Mouse (Mus musculus) kidney, postnatal 14 days (tissue): ENCODE measurements around the gene Jakmip3.
A peak's percentile ranks its signal among the peaks of the same experiment; 100 is the strongest.

Experiments used
- DNase-seq: peaks from one replicate; pipeline ENCODE4 v3.0.0; 2022; ENCODE audit warnings: mixed read lengths

Gene Jakmip3

DNA sequence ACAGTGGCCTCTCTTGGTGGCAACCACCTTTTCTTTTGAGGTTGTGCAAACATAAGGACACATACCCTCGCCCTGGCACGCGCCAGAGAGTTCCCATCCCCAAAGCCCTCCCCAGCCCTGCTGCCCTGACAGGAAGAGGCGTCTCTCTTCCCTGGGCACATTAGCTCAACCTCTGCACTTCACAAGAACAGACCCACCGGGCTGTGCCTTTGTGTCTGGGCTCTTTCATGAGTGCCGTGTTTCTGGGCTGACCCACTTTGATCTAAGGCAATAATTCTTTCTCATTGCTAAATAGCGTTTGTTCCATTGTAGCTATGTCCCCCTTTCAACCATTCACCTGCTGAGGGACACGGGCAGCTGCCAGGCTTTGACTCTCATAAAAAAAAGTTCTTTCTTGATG, 7.8 kb downstream of the Jakmip3 start:
- no peak for DNase-seq

GRCm38 (mm10) chr7:138955787-138956186, 15.3 kb downstream of the Jakmip3 start:
- no peak for DNase-seq

DNA sequence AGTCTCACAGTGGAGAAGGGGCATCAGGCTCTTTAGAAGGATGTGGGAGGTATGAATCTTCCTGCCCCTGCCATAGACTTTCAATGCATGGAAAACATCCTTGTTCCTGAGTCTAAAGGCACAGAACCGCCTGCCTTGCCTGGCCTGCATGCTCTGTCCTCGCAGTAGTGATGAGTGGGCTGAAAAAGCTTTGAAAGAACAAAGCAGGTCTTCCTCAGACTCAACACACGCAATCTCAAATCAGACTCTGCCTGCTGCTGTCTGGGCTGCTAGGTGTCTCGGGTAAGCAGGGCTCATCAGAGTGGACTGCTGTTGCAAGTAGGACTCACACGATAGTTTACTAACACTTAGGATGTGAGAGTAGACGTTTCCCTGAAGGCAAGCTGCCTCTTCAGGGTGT, 16.6 kb downstream of the Jakmip3 start:
- no peak for DNase-seq

- no peak for DNase-seq
These were observed 19.2 kb downstream of the Jakmip3 start for GRCm38 (mm10) chr7:138959747-138960146.

DNA sequence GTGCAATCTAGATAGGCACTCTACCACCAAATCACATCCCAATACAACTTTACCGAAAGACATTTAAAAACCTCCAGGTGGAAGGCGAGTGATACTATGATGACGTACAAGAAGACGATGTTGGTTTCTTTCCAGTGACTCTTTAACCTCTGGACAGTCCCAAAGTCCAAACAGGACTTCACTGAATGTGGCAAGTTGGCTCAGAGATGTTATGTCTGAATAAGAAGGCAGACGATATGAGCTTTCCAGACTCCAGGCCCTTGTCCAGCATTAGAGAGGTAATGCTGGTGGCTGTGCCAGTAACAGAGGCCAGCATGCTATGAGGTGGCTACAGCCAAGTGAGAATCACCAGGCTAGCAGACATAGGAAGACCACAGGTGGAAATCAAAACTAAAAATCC, 23.2 kb downstream of the Jakmip3 start:
- no peak for DNase-seq

DNA sequence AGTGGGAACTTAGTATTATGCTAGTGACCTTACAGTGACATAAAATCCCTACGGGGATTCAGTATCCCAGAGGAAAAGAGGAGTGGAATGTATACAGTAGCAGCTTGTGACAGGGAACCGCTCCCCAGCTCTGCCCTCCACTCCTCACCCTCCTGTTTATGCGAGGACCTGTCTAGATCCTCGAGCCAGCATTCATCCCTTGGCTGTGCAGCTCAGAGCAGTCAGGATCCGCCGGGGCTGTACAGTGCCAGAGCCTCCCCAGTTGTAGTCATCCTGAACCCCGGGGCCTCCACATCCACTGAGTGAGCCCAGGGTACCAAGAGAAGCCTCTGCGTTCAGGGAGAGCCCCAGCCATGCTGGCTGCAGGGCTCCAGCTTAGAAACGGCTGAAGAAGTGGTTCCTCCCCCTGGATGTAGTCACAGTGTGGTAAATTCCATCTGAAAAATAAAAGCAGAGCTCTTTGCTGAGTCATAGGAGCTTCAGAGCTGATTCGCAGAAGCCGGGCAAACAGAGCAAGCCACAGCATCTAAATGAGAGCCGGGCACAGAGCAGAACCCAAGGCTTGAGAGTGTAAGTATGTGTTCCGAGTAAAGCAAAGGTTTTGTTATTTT, 27.6 kb downstream of the Jakmip3 start:
- no peak for DNase-seq

DNA sequence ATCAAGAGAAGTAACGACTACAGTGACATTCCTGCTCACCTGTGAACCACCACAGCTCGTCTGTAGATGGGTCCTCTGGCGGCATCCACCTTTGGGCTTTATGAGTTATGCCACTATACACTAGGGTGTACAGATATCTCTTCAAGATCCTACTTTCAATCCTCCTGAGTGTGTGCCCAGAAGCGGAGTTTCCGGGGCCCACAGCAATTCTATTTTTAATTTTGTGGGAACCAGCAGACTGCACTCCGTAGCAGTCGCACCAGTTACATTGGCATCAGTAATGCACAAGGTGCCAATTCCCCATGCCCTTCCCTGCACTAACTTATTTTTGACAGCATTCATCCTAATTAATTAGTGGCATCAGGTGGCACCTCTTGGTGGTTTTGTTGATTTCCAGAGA, 37.0 kb downstream of the Jakmip3 start:
- no peak for DNase-seq

- no peak for DNase-seq
These were observed 44.0 kb downstream of the Jakmip3 start for GRCm38 (mm10) chr7:138984576-138984975.

DNA sequence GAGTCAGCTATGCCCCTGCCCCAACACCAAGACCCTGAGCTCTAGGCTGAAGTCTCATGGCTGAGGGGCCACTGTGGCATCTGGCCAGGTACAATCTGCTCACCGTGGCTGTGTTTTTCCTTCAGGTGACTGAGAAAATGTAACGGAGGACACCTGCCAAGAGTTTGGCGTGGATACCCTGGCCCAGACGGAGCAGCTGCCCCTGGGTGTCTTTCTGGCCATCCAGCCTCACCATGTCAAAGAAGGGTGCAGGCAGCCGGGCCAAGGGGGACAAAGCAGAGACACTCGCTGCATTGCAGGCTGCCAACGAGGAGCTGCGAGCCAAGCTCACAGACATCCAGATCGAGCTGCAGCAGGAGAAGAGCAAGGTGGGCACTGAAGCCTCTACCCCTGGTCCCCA, 48.6 kb downstream of the Jakmip3 start:
- DNase-seq = no peak

DNA sequence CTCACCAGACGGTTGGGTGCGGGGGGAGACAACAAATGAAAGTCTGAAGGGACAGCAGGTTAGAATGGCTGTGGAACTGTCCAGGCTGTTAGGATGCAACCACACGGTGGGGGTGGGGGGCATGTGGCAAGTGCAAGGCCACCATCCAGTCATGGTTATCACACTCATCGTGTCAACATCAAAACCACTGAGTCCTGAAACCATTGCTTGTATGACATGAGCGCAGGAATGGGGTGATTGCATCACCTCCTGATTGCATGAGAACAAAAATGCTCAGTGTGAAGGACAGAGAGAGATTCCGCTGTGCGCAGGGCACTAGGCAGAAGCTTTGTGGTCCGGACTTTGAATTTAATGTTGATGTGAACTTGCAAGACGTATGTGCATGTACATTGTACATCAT, 62.2 kb downstream of the Jakmip3 start:
- no peak for DNase-seq

DNA sequence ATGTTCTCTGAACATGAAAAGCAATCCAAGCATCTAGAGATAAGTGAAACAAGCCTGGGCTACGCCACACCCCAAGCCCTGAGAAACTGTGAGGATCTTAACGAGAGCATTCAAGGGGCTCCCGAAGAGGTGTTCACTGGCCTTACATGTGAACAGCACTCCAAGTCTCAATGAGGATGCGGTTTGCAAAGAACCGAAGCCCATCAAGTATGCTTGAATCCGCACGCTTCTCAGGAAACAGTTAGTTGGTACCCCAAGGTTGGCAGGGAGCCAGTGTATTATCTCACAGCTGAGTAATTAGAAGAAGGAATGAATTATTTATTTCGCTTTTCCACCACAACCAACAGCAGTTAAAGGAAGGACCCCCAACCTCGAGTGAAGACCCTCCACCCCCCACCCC, 62.7 kb downstream of the Jakmip3 start:
- no peak for DNase-seq

DNA sequence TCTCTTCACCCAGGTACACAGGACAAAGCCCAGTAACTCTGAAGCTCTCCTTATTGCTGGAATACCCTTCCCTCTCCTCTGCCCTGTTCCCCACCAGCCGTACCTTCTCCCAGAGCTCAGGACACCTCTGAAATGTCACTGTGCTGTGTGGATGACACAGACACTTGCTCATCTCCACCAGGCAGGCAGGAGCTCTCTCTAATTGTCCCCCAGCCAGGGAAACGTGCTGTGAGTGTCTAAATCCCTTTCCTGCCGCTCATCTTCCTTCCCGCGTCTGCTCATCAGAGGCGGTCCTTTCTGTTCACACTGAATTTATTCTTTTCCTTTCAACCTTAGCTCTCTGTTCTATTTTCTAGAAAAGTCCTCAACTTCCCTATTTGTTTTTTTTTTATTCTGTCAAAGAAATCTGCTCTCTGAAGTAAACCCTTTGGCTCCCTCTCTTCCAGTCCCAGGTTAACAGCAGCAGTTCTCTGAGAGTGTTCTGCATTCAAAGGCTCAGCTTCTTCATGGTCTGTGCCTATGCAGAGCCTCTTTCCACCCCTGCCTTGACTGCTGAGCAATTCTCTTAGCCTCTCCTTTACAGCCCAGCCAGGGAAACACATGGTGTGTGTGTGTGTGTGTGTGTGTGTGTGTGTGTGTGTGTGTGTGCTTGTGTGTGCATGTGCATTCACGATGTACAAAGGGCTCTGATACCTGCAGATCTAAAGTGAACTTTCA, 69.4 kb downstream of the Jakmip3 start:
- no peak for DNase-seq

GRCm38 (mm10) chr7:139011027-139011426, 70.5 kb downstream of the Jakmip3 start:
- DNase-seq = peak; percentile 59

GRCm38 (mm10) chr7:139011586-139011985, 71.1 kb downstream of the Jakmip3 start:
- no peak for DNase-seq

DNA sequence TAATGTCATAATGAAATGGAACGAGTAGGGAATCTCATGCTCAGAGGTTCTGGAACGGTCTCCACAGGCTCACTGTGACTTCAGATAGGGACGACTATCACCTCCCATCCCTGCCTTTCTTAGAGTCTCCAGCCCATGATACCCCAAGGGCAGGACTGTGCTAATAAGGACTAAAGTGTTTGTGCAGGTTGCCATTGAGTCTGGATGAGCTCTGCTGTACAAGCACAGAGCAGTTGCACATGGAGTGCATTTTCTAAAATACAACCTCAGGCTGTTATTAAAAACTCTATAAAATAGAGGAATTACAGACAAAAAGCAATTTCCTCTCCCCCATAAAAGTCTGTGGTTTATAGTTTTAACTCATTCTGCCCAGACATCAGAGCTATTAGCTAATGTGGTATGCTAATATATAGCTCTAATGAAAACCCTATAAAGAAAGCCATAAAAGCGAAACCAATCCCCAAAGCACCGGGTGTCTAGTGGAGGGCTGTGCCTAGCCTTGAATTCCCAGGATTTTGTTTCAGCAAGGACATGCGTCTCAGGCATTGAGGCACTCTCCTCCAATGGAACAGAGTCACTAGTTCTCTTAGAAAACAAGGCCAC, 72.3 kb downstream of the Jakmip3 start:
- no peak for DNase-seq

GRCm38 (mm10) chr7:139015143-139015542, 74.6 kb downstream of the Jakmip3 start:
- DNase-seq = no peak

DNA sequence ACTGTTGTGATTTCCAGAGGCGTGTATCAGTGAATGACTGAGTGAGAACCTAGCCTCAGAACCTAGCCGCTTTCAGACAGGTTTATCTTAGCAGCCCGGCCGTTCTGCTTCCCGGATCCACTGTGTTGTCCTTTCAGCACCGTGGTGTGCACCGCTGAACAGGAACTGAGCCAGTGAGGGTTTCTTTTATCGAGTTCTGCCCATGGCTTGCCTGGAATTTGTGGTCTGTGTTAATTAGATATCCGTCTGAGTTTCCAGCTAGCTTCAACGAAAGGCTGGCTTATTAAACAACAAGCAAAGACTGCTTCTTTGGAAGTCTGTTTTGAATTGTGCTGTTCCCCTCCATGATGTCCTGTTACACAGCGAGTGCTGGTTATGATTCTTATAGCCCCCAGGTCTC, 75.8 kb downstream of the Jakmip3 start:
- no peak for DNase-seq

DNA sequence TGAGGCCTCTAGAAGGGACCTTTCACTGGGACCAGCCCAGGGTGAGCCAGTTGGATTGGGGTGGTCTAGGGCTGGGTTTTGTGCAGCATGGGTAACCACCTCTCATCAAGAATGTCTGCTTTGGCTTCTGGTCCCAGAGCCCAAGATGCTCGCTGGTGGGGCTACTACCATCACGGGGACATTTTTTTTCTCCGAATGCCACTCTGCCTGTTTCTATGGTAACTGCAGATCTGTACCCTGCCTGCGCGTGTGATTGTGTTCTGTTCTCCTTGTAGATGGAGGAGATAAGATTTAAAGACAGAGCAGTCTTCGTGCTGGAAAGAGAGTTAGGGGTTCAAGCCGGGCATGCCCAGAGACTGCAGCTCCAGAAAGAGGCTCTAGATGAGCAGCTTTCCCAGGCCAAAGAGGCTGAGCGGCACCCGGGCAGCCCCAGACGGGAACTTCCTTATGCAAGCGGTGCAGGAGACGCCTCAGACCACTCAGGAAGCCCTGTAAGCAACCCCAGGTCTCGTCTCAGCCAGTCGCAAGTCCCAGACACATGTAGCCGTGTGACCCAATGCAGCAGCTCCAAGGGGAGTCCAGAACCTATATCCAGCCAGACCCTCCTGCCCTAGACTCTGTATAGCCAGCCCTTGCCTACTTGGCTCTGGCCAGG, 76.8 kb downstream of the Jakmip3 start:
- no peak for DNase-seq

- peak; percentile 37 for DNase-seq
These were observed 80.4 kb downstream of the Jakmip3 start for GRCm38 (mm10) chr7:139020884-139021283.

GRCm38 (mm10) chr7:139021326-139021725, 80.8 kb downstream of the Jakmip3 start:
- no peak for DNase-seq

DNA sequence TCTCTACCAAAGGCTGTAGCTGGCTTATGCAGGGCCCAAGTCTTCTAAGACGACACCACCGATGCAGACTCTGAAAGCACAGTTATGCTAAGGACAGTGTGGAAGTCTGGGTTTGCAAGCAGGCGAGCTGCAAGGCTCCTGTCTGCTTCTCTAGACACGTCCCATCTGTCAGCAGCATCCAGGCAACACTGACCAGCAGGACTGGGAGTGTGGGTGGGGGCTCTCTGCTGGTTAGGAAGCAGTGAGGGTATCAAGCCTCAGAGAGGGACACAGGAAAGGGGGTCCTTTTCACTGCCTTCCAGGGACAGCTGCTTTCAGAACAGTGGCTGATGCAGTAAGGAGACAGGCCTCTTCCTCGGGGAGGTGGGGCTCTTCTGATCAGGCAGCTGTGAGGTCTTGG, 86.6 kb downstream of the Jakmip3 start:
- DNase-seq = peak; percentile 20

- no peak for DNase-seq
These were observed 90.7 kb downstream of the Jakmip3 start for GRCm38 (mm10) chr7:139031215-139031614.

DNA sequence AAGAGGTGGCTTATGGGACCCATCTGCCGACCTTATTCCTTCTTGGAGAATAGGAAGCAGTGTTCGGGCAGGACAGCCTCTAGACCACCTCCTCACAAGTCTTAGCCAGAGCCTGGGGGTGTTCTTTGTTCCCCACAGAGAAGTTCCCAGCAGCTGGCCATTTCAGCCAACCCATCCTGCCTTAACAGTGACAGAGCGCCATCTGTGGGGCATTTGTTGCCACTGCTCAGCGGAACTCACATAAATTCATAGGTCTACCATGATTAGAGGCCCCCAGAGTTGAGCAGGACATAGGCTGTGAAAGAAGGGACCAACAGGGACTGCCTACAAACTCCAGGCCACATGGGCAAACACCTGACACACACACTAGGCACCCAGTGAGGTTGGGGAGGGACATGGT, 122.9 kb downstream of the Jakmip3 start:
- DNase-seq = no peak

DNA sequence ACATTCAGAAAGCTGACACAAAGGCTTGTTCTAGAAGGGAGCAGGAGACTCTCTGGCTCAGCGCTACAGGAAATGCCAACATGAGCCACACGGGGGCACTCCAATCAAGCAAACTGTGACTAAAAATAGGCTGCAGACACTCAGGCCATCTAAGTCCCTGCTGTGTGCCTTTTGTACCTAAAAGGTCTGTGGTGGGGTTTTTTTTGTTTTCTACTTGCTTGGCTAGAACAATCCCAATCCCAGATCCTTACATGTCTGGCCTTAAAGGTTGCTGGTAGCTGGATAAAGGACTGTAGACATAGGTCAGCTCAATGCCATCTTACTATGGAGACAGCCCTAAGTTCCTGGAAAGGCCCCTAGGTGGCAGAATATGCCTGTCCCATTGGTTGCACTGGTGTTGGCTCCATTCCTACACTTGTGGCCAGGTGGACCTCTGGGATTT, 127.7 kb downstream of the Jakmip3 start:
- peak; percentile 65 for DNase-seq
